Mouse (Mus musculus): ENCODE data around the gene Pnkp. TPM values are rescaled to one million over a fixed set of nuclear protein-coding genes. Genes with fewer than 3 reads are reported as not detected.
A peak's percentile ranks its signal among the peaks of the same experiment; 100 is the strongest.

The Pnkp gene
- polyA plus RNA-seq, 1 experiment from 2014 or later, result 21.6 TPM

DNA sequence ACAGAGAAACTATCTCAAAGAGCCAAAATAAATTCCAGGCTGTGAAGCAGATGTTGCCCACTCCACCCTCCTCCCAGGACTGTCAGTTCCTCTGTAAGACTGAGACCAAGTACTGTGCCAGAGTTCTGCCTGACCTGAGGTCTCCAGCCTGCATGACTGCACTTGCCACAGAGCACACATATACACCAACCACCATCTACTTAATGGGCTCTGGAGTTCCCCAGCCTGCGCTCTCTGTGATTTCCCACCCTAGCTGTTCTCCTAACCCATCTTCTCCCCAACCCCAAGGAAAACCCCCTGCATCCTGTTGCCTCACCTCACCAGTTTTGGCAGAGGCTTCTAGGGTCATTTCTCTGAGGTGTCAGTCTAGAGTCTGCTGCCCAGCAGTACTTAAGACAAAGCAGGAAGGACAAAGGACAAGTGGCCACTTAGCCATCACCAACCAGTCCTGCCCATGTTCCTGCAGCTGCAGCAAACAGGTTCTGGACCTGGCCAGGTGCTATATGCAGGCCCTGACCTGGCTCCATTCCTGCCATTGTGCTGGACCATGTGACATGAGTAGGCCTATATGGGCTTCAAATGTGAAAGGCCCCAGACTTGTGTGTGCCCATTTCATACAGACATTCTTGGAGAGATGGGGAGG lies 21.4 kb upstream of the Pnkp start:
- ATAC-seq (replicated peaks; ENCODE audit: insufficient number of reproducible peaks, low FRiP score, low TSS enrichment, low read depth), result no peak
- Histone ChIP-seq H3K4me2 (ENCODE audit: low read depth, low read length) (no peak overlapping the region), H3K4me3 (ENCODE audit: low read depth, low read length) (no peak overlapping the region), H3K36me3 (replicated peaks; ENCODE audit: control insufficient read depth, insufficient read depth, low read depth, low read length) (peaks cover 8% of the 10 kb centered on the region; the same call in 1 of the 2 replicates), H3K4me1 (ENCODE audit: control insufficient read depth, insufficient read depth, low read length) (peaks cover 5% of the 10 kb centered on the region; the same call in 1 of the 2 replicates), H3K27me3 (ENCODE audit: control insufficient read depth, insufficient read depth, low read length) (peaks cover 6% of the 10 kb centered on the region), H3K9me3 (replicated peaks; ENCODE audit: control insufficient read depth, low read length) (no peaks in the 10 kb centered on the region), H3K27ac (replicated peaks; ENCODE audit: low read depth, low read length) (no peak overlapping the region), H3K9ac (replicated peaks; ENCODE audit: low read length) (no peak overlapping the region)
- 100% methylated on average over 1 of the region's 1 CpGs for WGBS
- DNase-seq (ENCODE audit: low spot score), result no peak

DNA sequence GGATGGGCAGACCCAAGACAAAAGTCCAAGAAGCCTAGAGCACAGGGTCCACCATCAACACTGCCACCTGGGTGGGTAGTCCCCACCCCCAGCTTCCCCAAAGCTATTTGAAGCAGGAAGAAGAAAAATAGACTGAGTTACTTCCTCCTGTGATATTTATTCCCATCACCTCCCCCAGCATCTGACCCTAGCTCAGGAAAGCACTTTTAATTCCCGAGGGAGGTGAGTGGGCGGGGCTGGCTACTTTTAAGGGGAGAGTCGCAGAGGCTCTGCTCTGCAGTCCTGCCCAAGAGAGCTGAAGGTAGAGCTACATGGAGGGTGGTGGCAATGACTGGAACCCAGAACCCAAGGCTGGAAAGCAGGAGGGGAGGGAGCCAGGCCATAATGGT lies 20.9 kb upstream of the Pnkp start:
- DNase-seq (ENCODE audit: low spot score) (no peak), ATAC-seq (replicated peaks; ENCODE audit: insufficient number of reproducible peaks, low FRiP score, low TSS enrichment, low read depth) (no peak)
- Histone ChIP-seq H3K4me2 (ENCODE audit: low read depth, low read length) (no peak overlapping the region), H3K36me3 (replicated peaks; ENCODE audit: control insufficient read depth, insufficient read depth, low read depth, low read length) (peaks cover 2% of the 10 kb centered on the region; the same call in 1 of the 2 replicates), H3K4me1 (ENCODE audit: control insufficient read depth, insufficient read depth, low read length) (peaks cover 5% of the 10 kb centered on the region; the same call in 1 of the 2 replicates), H3K4me3 (ENCODE audit: low read depth, low read length) (no peak overlapping the region), H3K27me3 (ENCODE audit: control insufficient read depth, insufficient read depth, low read length) (peaks cover 9% of the 10 kb centered on the region), H3K9ac (replicated peaks; ENCODE audit: low read length) (no peak overlapping the region), H3K9me3 (replicated peaks; ENCODE audit: control insufficient read depth, low read length) (no peaks in the 10 kb centered on the region), H3K27ac (replicated peaks; ENCODE audit: low read depth, low read length) (no peak overlapping the region)
- 56% methylated on average over 3 of the region's 3 CpGs for WGBS

DNA sequence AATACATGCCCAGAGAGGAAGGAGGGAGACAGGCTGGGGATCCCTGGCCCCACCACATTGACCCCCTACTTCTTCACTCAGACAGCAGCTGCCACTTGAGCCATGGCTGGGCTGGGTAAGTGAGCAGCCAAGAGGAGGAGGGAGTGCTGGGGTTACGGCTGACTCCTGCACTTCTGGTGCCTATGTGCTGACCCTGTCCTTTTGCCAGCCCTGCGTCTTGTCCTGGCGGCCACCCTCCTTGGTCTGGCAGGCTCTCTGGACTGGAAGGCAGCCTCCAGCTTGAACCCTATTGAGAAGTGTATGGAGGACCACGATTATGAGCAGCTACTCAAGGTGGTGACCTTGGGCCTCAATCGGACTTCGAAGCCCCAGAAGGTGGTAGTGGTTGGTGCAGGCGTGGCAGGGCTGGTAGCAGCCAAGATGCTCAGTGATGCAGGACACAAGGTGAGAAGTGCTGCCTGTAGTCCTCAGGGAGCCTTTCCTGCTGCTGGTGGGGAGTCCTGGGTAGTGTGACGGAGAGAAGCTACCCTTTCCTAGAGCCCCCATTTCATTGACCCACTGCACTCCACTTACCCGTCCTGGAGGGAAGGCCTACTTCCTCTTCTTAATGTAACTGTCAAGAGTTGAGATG lies 20.4 kb upstream of the Pnkp start:
- no peak overlapping the region for H3K9ac ChIP-seq (replicated peaks; ENCODE audit: low read length)
- WGBS, result 81% methylated on average over 9 of the region's 9 CpGs
- H3K36me3 ChIP-seq (replicated peaks; ENCODE audit: control insufficient read depth, insufficient read depth, low read depth, low read length), result no peaks in the 10 kb centered on the region; the same call in 1 of the 2 replicates
- ATAC-seq (replicated peaks; ENCODE audit: insufficient number of reproducible peaks, low FRiP score, low TSS enrichment, low read depth) (no peak), DNase-seq (ENCODE audit: low spot score) (no peak)
- H3K27ac ChIP-seq (replicated peaks; ENCODE audit: low read depth, low read length), result no peak overlapping the region
- H3K4me1 ChIP-seq (ENCODE audit: control insufficient read depth, insufficient read depth, low read length), result peaks cover 5% of the 10 kb centered on the region; the same call in 1 of the 2 replicates
- no peak overlapping the region for H3K4me2 ChIP-seq (ENCODE audit: low read depth, low read length)
- no peak overlapping the region for H3K4me3 ChIP-seq (ENCODE audit: low read depth, low read length)
- H3K9me3 ChIP-seq (replicated peaks; ENCODE audit: control insufficient read depth, low read length), result no peaks in the 10 kb centered on the region
- H3K27me3 ChIP-seq (ENCODE audit: control insufficient read depth, insufficient read depth, low read length), result peaks cover 9% of the 10 kb centered on the region

DNA sequence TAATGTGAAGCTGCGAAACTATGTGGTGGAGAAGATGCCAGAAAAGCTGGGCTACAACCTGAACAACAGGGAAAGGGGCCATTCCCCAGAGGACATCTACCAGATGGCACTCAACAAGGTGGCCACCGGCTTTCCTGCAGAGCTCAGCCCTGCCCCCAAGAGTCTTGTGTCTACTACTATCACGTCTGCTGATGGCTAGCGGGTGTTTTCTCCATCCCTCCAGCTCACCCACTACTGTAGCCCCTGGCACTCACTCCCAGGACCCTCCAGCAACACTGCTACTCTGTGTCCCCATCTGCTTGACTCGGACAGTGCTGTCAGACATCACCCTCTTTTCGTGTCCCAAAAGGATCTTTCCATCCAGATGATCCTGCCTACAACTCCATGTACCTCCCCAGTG lies 18.9 kb upstream of the Pnkp start:
- ATAC-seq (replicated peaks; ENCODE audit: insufficient number of reproducible peaks, low FRiP score, low TSS enrichment, low read depth) (no peak), DNase-seq (ENCODE audit: low spot score) (no peak)
- Histone ChIP-seq H3K36me3 (replicated peaks; ENCODE audit: control insufficient read depth, insufficient read depth, low read depth, low read length) (no peaks in the 10 kb centered on the region; the same call in 1 of the 2 replicates), H3K27me3 (ENCODE audit: control insufficient read depth, insufficient read depth, low read length) (peaks cover 9% of the 10 kb centered on the region), H3K9me3 (replicated peaks; ENCODE audit: control insufficient read depth, low read length) (no peaks in the 10 kb centered on the region), H3K9ac (replicated peaks; ENCODE audit: low read length) (no peak overlapping the region), H3K27ac (replicated peaks; ENCODE audit: low read depth, low read length) (no peak overlapping the region), H3K4me2 (ENCODE audit: low read depth, low read length) (no peak overlapping the region), H3K4me1 (ENCODE audit: control insufficient read depth, insufficient read depth, low read length) (peaks cover 5% of the 10 kb centered on the region; the same call in 1 of the 2 replicates), H3K4me3 (ENCODE audit: low read depth, low read length) (no peak overlapping the region)
- 89% methylated on average over 6 of the region's 6 CpGs for WGBS

DNA sequence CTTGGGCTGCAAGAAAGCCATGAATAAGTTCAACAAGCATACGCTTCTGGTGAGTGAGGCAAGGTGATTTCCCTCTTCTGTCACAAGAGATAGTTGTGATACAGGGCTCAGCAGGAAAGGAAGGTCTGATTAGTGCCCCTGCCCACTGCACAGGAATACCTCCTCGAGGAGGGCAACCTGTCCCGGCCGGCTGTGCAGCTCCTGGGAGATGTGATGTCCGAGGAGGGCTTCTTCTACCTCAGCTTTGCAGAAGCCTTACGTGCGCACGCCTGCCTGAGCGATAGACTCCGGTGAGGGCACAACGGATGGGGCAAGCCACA lies 17.8 kb upstream of the Pnkp start:
- H3K4me1 ChIP-seq (ENCODE audit: control insufficient read depth, insufficient read depth, low read length), result peaks cover 5% of the 10 kb centered on the region; the same call in 1 of the 2 replicates
- no peak for DNase-seq (ENCODE audit: low spot score)
- H3K4me3 ChIP-seq (ENCODE audit: low read depth, low read length), result peak overlapping the region; percentile 23
- H3K9ac ChIP-seq (replicated peaks; ENCODE audit: low read length), result no peak overlapping the region; the same call in 1 of the 2 replicates
- peaks cover 6% of the 10 kb centered on the region for H3K36me3 ChIP-seq (replicated peaks; ENCODE audit: control insufficient read depth, insufficient read depth, low read depth, low read length)
- no peak for ATAC-seq (replicated peaks; ENCODE audit: insufficient number of reproducible peaks, low FRiP score, low TSS enrichment, low read depth)
- H3K27ac ChIP-seq (replicated peaks; ENCODE audit: low read depth, low read length), result no peak overlapping the region
- H3K4me2 ChIP-seq (ENCODE audit: low read depth, low read length), result peak overlapping the region; percentile 61
- WGBS, result 27% methylated on average over 11 of the region's 11 CpGs
- H3K9me3 ChIP-seq (replicated peaks; ENCODE audit: control insufficient read depth, low read length), result no peaks in the 10 kb centered on the region
- peaks cover 9% of the 10 kb centered on the region for H3K27me3 ChIP-seq (ENCODE audit: control insufficient read depth, insufficient read depth, low read length)

DNA sequence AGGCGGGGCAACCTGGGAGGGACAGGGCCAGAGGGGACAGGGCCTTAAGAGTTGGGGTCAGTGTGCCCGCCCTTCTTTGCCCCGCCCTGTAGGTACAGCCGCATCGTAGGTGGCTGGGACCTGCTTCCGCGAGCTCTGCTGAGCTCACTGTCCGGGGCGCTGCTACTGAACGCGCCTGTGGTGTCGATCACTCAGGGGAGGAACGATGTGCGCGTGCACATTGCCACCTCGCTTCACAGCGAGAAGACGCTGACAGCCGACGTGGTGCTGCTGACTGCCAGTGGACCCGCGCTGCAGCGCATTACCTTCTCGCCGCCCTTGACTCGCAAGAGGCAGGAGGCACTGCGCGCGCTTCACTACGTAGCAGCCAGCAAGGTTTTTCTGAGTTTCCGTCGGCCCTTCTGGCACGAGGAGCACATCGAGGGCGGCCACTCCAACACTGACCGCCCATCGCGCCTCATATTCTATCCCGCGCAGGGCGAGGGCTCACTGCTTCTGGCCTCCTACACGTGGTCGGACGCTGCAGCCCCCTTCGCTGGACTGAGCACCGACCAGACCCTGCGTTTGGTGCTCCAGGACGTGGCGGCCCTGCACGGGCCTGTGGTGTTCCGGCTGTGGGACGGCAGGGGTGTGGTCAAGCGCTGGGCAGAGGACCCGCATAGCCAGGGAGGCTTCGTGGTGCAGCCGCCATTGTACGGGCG lies 17.3 kb upstream of the Pnkp start:
- 1% methylated on average over 58 of the region's 58 CpGs for WGBS
- DNase-seq (ENCODE audit: low spot score), result peak; percentile 54
- H3K27me3 ChIP-seq (ENCODE audit: control insufficient read depth, insufficient read depth, low read length), result peaks cover 9% of the 10 kb centered on the region

DNA sequence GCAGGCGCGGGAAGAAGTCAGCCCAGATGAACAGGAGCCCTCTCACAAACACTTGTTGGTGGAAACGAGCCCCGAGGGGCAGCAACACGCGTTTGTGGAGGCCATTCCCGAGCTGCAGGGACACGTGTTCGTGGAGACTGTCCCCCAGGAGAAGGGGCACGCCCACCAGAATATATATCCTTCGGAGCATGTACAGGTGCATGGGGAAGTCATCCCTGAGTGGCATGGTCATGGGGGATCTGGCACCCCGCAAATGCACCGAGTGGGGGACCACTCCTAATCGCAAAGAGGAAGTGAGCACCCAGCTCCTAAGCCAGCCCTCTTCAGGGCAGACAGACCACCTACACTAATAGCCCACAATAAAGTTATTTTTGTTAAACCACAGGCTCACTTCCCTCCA lies 16.5 kb upstream of the Pnkp start:
- Histone ChIP-seq H3K27ac (replicated peaks; ENCODE audit: low read depth, low read length) (no peak overlapping the region), H3K9ac (replicated peaks; ENCODE audit: low read length) (no peak overlapping the region), H3K9me3 (replicated peaks; ENCODE audit: control insufficient read depth, low read length) (no peaks in the 10 kb centered on the region), H3K4me2 (ENCODE audit: low read depth, low read length) (peak overlapping the region; percentile 61), H3K4me3 (ENCODE audit: low read depth, low read length) (no peak overlapping the region), H3K36me3 (replicated peaks; ENCODE audit: control insufficient read depth, insufficient read depth, low read depth, low read length) (peaks cover 8% of the 10 kb centered on the region), H3K27me3 (ENCODE audit: control insufficient read depth, insufficient read depth, low read length) (peaks cover 9% of the 10 kb centered on the region), H3K4me1 (ENCODE audit: control insufficient read depth, insufficient read depth, low read length) (peaks cover 5% of the 10 kb centered on the region; the same call in 1 of the 2 replicates)
- DNase-seq (ENCODE audit: low spot score) (no peak), ATAC-seq (replicated peaks; ENCODE audit: insufficient number of reproducible peaks, low FRiP score, low TSS enrichment, low read depth) (no peak)
- 59% methylated on average over 14 of the region's 14 CpGs for WGBS

More for the DNA sequence above, 17.3 kb upstream of the Pnkp start:
- peak overlapping the region; percentile 23 for H3K4me3 ChIP-seq (ENCODE audit: low read depth, low read length)
- H3K4me1 ChIP-seq (ENCODE audit: control insufficient read depth, insufficient read depth, low read length), result peaks cover 5% of the 10 kb centered on the region; the same call in 1 of the 2 replicates
- ATAC-seq (replicated peaks; ENCODE audit: insufficient number of reproducible peaks, low FRiP score, low TSS enrichment, low read depth), result peak; percentile 24
- H3K36me3 ChIP-seq (replicated peaks; ENCODE audit: control insufficient read depth, insufficient read depth, low read depth, low read length), result peaks cover 8% of the 10 kb centered on the region
- no peak overlapping the region; the same call in 1 of the 2 replicates for H3K27ac ChIP-seq (replicated peaks; ENCODE audit: low read depth, low read length)
- peak overlapping the region; percentile 61 for H3K4me2 ChIP-seq (ENCODE audit: low read depth, low read length)
- peak overlapping the region; percentile 47 for H3K9ac ChIP-seq (replicated peaks; ENCODE audit: low read length)
- no peaks in the 10 kb centered on the region for H3K9me3 ChIP-seq (replicated peaks; ENCODE audit: control insufficient read depth, low read length)
